Comparison of ENCODE assay signal across 8 mouse cellular contexts in the genomic region with DNA sequence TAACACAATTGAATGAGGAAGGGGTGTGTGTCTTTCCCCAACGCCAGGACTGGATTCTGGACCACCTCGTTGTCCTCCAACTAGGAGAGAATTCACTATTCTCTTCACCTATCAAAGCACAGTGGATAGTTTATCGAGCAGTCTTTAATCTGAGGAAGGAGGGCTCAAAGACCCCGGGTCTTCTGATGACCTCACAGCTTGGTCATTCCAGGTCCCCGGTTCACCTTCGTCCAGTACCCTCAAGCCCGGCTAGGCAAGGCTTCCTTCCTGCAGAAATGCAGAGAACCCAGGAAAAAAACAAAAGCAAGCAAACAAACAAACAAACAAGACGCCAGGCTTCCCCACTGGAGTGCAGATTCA. TPM values are rescaled to one million over a fixed set of nuclear protein-coding genes. Genes with fewer than 3 reads are reported as not detected.
DNase-seq lines count a peak whose midpoint lies in the region; ATAC-seq and TF ChIP-seq lines count a peak whose summit lies in the region.

No protein-coding gene starts in this region.

- TF ChIP-seq POLR2A in liver, adult 2 months (IDR thresholded peaks at IDR 0.05; ENCODE audit: extremely low read depth, insufficient read depth, low read length), result no peak

- no peaks in the 10 kb centered on the region for H3K79me2 ChIP-seq in liver, adult 2 months (ENCODE audit: control insufficient read depth, insufficient read depth, low read length)

- 31% methylated on average over 8 of the region's 8 CpGs for WGBS in liver, adult 2 months
- 19% methylated on average over 8 of the region's 8 CpGs for WGBS in embryonic facial prominence, embryonic 12.5 days
- 12% methylated on average over 8 of the region's 8 CpGs for whole genome bisulfite sequencing in intestine, embryonic 15.5 days
- 23% methylated on average over 8 of the region's 8 CpGs for WGBS in neural tube, embryonic 12.5 days

- H3K9me3 ChIP-seq in embryonic facial prominence, embryonic 12.5 days, result no peaks in the 10 kb centered on the region
- no peaks in the 10 kb centered on the region for H3K9me3 ChIP-seq in intestine, embryonic 15.5 days
- H3K9me3 ChIP-seq in neural tube, embryonic 12.5 days, result no peaks in the 10 kb centered on the region

- peaks cover 2% of the 10 kb centered on the region for H3K4me1 ChIP-seq in liver, adult 2 months (ENCODE audit: control insufficient read depth, insufficient read depth, low read length)
- peaks cover 8% of the 10 kb centered on the region; the same call in 1 of the 2 replicates for H3K4me1 ChIP-seq in embryonic facial prominence, embryonic 12.5 days
- peaks cover 22% of the 10 kb centered on the region for H3K4me1 ChIP-seq in intestine, embryonic 15.5 days (replicated peaks)
- H3K4me1 ChIP-seq in neural tube, embryonic 12.5 days, result peaks cover 6% of the 10 kb centered on the region

- TF ChIP-seq CTCF in liver, adult 2 months (IDR thresholded peaks at IDR 0.05; ENCODE audit: low read depth, low read length), result no peak

- H3K9ac ChIP-seq in liver, adult 2 months (ENCODE audit: low read depth, low read length), result no peak overlapping the region
- peak overlapping the region; percentile 77; the same call in 1 of the 2 replicates for H3K9ac ChIP-seq in embryonic facial prominence, embryonic 12.5 days
- H3K9ac ChIP-seq in intestine, embryonic 15.5 days, result no peak overlapping the region
- H3K9ac ChIP-seq in neural tube, embryonic 12.5 days, result no peak overlapping the region

- DNase-seq in liver, adult 2 months (ENCODE audit: extremely low read depth, low read depth, low spot score), result no peak
- DNase-seq in liver, result no peak
- no peak for DNase-seq in ovary, adult 18-20 months (ENCODE audit: low spot score)
- DNase-seq in right cerebral cortex, postnatal 4 days, result no peak
- DNase-seq in adrenal gland, postnatal 10 days, result no peak

- H3K36me3 ChIP-seq in liver, adult 2 months (ENCODE audit: control insufficient read depth, insufficient read depth, low read length), result no peaks in the 10 kb centered on the region
- no peaks in the 10 kb centered on the region for H3K36me3 ChIP-seq in embryonic facial prominence, embryonic 12.5 days
- no peaks in the 10 kb centered on the region for H3K36me3 ChIP-seq in intestine, embryonic 15.5 days
- H3K36me3 ChIP-seq in neural tube, embryonic 12.5 days, result no peaks in the 10 kb centered on the region

- H3K4me2 ChIP-seq in embryonic facial prominence, embryonic 12.5 days (replicated peaks), result peak overlapping the region; percentile 75
- H3K4me2 ChIP-seq in intestine, embryonic 15.5 days (replicated peaks), result peak overlapping the region; percentile 81
- peak overlapping the region; percentile 93 for H3K4me2 ChIP-seq in neural tube, embryonic 12.5 days (replicated peaks)

- ATAC-seq in embryonic facial prominence, embryonic 12.5 days (ENCODE audit: insufficient number of reproducible peaks, insufficient read depth, low FRiP score, low TSS enrichment), result no peak
- ATAC-seq in intestine, embryonic 15.5 days, result peak; percentile 21; the same call in 1 of the 2 replicates
- ATAC-seq in neural tube, embryonic 12.5 days (ENCODE audit: low FRiP score, low read depth), result peak; percentile 10; the same call in 1 of the 2 replicates

- H3K27me3 ChIP-seq in liver, adult 2 months (ENCODE audit: control insufficient read depth, insufficient read depth, low read length), result no peaks in the 10 kb centered on the region
- no peaks in the 10 kb centered on the region for H3K27me3 ChIP-seq in embryonic facial prominence, embryonic 12.5 days
- no peaks in the 10 kb centered on the region for H3K27me3 ChIP-seq in intestine, embryonic 15.5 days (replicated peaks)
- no peaks in the 10 kb centered on the region for H3K27me3 ChIP-seq in neural tube, embryonic 12.5 days (replicated peaks)

- peak overlapping the region; percentile 42 for H3K27ac ChIP-seq in liver, adult 2 months (replicated peaks; ENCODE audit: insufficient read depth, low read depth, low read length)
- peak overlapping the region; percentile 61 for H3K27ac ChIP-seq in embryonic facial prominence, embryonic 12.5 days
- H3K27ac ChIP-seq in intestine, embryonic 15.5 days, result peak overlapping the region; percentile 66
- H3K27ac ChIP-seq in neural tube, embryonic 12.5 days, result no peak overlapping the region

- H3K4me3 ChIP-seq in liver, adult 2 months (ENCODE audit: insufficient read depth, low read depth, low read length), result peak overlapping the region; percentile 65; the same call in 1 of the 2 replicates
- H3K4me3 ChIP-seq in embryonic facial prominence, embryonic 12.5 days, result peak overlapping the region; percentile 57
- peak overlapping the region; percentile 78 for H3K4me3 ChIP-seq in intestine, embryonic 15.5 days (replicated peaks)
- H3K4me3 ChIP-seq in neural tube, embryonic 12.5 days, result peak overlapping the region; percentile 67

RNA-seq across cellular contexts. Expression of gene Cln6, which starts 0.5 kb away (rescaled TPM):
- total RNA-seq in liver, adult 2 months (2014; rRNA removed), result 1.2 and 2.3 TPM in 2 replicates
- 4.6 and 9.1 TPM in 2 replicates for polyA plus RNA-seq in liver, adult 2 months (2012; rRNA removed)
- 14.7 and 17.1 TPM in 2 replicates for polyA plus RNA-seq in embryonic facial prominence, embryonic 12.5 days (2016; fragmentation: Nextera tagmentation; extraction: Ambion mirVana)
- polyA plus RNA-seq in intestine, embryonic 15.5 days (2015; fragmentation: Nextera tagmentation; extraction: Ambion mirVana), result 29.6 and 30.6 TPM in 2 replicates
- 7.8 and 9.7 TPM in 2 replicates for polyA plus RNA-seq in neural tube, embryonic 12.5 days (2016; fragmentation: Nextera tagmentation; extraction: Ambion mirVana)
- total RNA-seq in adrenal gland, postnatal 10 days (2021), result 10 to 100 TPM; 18.2 to 24.4 TPM

RNA-seq across cellular contexts. Expression of gene Calml4, which starts 19.8 kb away (rescaled TPM):
- 0.54 and 3.4 TPM in 2 replicates for total RNA-seq in liver, adult 2 months (2014; rRNA removed)
- polyA plus RNA-seq in liver, adult 2 months (2012; rRNA removed), result 0.46 and 1.8 TPM in 2 replicates
- polyA plus RNA-seq in embryonic facial prominence, embryonic 12.5 days (2016; fragmentation: Nextera tagmentation; extraction: Ambion mirVana), result 3.1 and 4.5 TPM in 2 replicates
- 193 and 202 TPM in 2 replicates for polyA plus RNA-seq in intestine, embryonic 15.5 days (2015; fragmentation: Nextera tagmentation; extraction: Ambion mirVana)
- polyA plus RNA-seq in neural tube, embryonic 12.5 days (2016; fragmentation: Nextera tagmentation; extraction: Ambion mirVana), result 2.0 and 3.5 TPM in 2 replicates
- 10 to 100 TPM; 12.2 to 13.7 TPM for total RNA-seq in adrenal gland, postnatal 10 days (2021)

RNA-seq across cellular contexts. Expression of gene Fem1b, which starts 26.4 kb away (rescaled TPM):
- total RNA-seq in liver, adult 2 months (2014; rRNA removed), result 12.4 and 12.7 TPM in 2 replicates
- polyA plus RNA-seq in liver, adult 2 months (2012; rRNA removed), result 3.2 and 3.3 TPM in 2 replicates
- 28.4 and 30.6 TPM in 2 replicates for polyA plus RNA-seq in embryonic facial prominence, embryonic 12.5 days (2016; fragmentation: Nextera tagmentation; extraction: Ambion mirVana)
- polyA plus RNA-seq in intestine, embryonic 15.5 days (2015; fragmentation: Nextera tagmentation; extraction: Ambion mirVana), result 16.2 and 16.7 TPM in 2 replicates
- polyA plus RNA-seq in neural tube, embryonic 12.5 days (2016; fragmentation: Nextera tagmentation; extraction: Ambion mirVana), result 49.9 and 52.8 TPM in 2 replicates
- 10 to 100 TPM; 34.5 to 37.6 TPM for total RNA-seq in adrenal gland, postnatal 10 days (2021)

Comparison
In these comparisons a context has a peak if more than half of its experiments do, and no peak if none do; other contexts are left out.
1. RNA of gene Calml4, which starts 19.8 kb away (polyA plus RNA-seq): 193 to 202 TPM in intestine, embryonic 15.5 days; 3.1 to 4.5 TPM in embryonic facial prominence, embryonic 12.5 days, 2.0 to 3.5 TPM in neural tube, embryonic 12.5 days and 0.46 to 1.8 TPM in liver, adult 2 months; every median in the first group is over 10 times any median in the second.
2. Peak in every context shown above with its lines, with median percentiles within 50 percentile points of each other: H3K4me3 ChIP-seq and H3K4me2 ChIP-seq.